Mouse (Mus musculus) liver, adult 2 months (tissue): ENCODE results near the gene Best1.

Experiments
- CTCF ChIP-seq: fragments of 200-500 bp; IDR thresholded peaks from 2 replicates; pipeline ENCODE4 v1.5.1; 2011; ENCODE audit warnings: low read depth, low read length, control low read depth
- POLR2A ChIP-seq: fragments of 200-500 bp; IDR thresholded peaks from 2 replicates; pipeline ENCODE4 v1.6.1; 2011; ENCODE audit warnings: low read length, control low read depth; ENCODE audit not compliant: insufficient read depth; ENCODE audit errors: extremely low read depth

DNA sequence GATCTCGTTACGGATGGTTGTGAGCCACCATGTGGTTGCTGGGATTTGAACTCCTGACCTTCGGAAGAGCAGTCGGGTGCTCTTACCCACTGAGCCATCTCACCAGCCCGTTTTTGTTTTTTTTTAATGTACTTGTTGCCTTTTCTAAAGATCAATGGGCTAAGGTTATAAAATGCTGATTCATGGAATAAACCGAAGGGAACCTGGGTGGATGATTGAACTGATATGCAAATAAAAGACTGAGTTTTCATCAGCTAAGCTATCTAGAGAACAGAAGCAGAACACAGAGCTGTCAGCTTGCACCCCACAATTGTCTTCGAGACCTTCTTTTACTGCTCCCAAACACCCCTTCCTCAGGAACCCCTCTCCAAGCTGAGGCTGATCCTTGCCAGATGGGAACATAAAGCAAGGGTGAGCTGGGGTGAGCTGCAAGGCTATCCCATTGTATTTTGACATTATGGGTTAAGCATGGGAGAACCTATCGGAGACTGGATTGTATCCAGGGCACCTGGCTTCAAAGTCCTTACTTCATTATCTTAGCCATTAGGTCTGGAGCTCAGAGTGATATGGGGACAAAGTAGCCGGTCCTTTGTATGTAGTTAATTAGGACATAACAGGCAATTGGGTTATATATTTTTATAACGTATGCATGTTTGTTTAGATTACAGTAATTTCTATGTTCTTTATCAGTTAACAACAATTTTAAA, 33.2 kb downstream of the Best1 start:
- TF ChIP-seq CTCF: no peak
- no peak for TF ChIP-seq POLR2A
